Mouse (Mus musculus): ENCODE data around the gene Cd247.

- no peak for TF ChIP-seq CTCF (IDR thresholded peaks at IDR 0.05; ENCODE audit: borderline replicate concordance, control insufficient read depth, extremely low read depth, insufficient read depth, low read length, poor library complexity)
- TF ChIP-seq POLR2A (IDR thresholded peaks at IDR 0.05; ENCODE audit: control insufficient read depth, extremely low read depth, insufficient read depth, low read length, poor library complexity), result no peak
These were observed 72.1 kb downstream of the Cd247 start for GRCm38 (mm10) chr1:165860373-165861234.

Measured in thymus, adult 2 months (tissue).